8 mouse cellular contexts compared by ENCODE assay signal in genomic region chr17:47737271-47738065, GRCm38 (mm10). TPM values are rescaled to one million over a fixed set of nuclear protein-coding genes. Genes with fewer than 3 reads are reported as not detected.
DNase-seq lines count a peak whose midpoint lies in the region; ATAC-seq lines count a peak whose summit lies in the region.

No protein-coding gene starts in this region.

- no peaks in the 10 kb centered on the region for H3K36me3 ChIP-seq in hindbrain, embryonic 14.5 days (replicated peaks; ENCODE audit: control insufficient read depth, insufficient read depth)

- peaks cover 21% of the 10 kb centered on the region; the same call in 1 of the 2 replicates for H3K4me1 ChIP-seq in hindbrain, embryonic 14.5 days (replicated peaks; ENCODE audit: control insufficient read depth, insufficient read depth, low read length)

- H3K9me3 ChIP-seq in hindbrain, embryonic 14.5 days (ENCODE audit: control insufficient read depth, low read length) = no peaks in the 10 kb centered on the region

- DNase-seq in Muller cell, postnatal 12 days (ENCODE audit: inconsistent ontology term) = peak; percentile 96
- DNase-seq in cerebellum, postnatal 14 days = peak; percentile 67 to 78
- DNase-seq in frontal cortex, postnatal 25 days (ENCODE audit: low spot score in 2 of 2) = peak; percentile 48 to 54
- peak; percentile 36 for DNase-seq in hindbrain, embryonic 14.5 days (ENCODE audit: low spot score)
- DNase-seq in left cerebral cortex, adult 18-20 months (ENCODE audit: low spot score in 2 of 2) = peak; percentile 58 to 63
- DNase-seq in lung, postnatal 4 days = peak; percentile 92 to 95
- DNase-seq in right cerebral cortex, adult 18-20 months = peak; percentile 74
- DNase-seq in urinary bladder, adult 2 months (ENCODE audit: low spot score) = peak; percentile 78

- peak overlapping the region; percentile 51 for H3K4me3 ChIP-seq in hindbrain, embryonic 14.5 days (replicated peaks; ENCODE audit: low read length)

- H3K27ac ChIP-seq in hindbrain, embryonic 14.5 days = no peak overlapping the region

- peaks cover 21% of the 10 kb centered on the region for H3K27me3 ChIP-seq in hindbrain, embryonic 14.5 days (ENCODE audit: control insufficient read depth, insufficient read depth, low read length)

- peak overlapping the region; percentile 90 for H3K4me2 ChIP-seq in hindbrain, embryonic 14.5 days (replicated peaks)

- H3K9ac ChIP-seq in hindbrain, embryonic 14.5 days = peak overlapping the region; percentile 51

- peak; percentile 63 for ATAC-seq in hindbrain, embryonic 14.5 days (ENCODE audit: low FRiP score)

- WGBS in hindbrain, embryonic 14.5 days = 3% methylated on average over 40 of the region's 60 CpGs

RNA-seq across cellular contexts. Expression of gene Tfeb, which starts 0.6 kb away (rescaled TPM):
- 2.8 and 4.2 TPM in 2 replicates for polyA plus RNA-seq in hindbrain, embryonic 14.5 days (2014; fragmentation: Nextera tagmentation; extraction: Ambion mirVana)
- 10 to 100 TPM; 10.4 to 13.5 TPM for total RNA-seq in left cerebral cortex, adult 18-20 months (2021)
- polyA plus RNA-seq in urinary bladder, adult 2 months (2012; rRNA removed) = 14.5 and 20.3 TPM in 2 replicates

RNA-seq across cellular contexts. Expression of gene Pgc, which starts 10.8 kb away (rescaled TPM):
- polyA plus RNA-seq in hindbrain, embryonic 14.5 days (2014; fragmentation: Nextera tagmentation; extraction: Ambion mirVana) = not detected in 2 replicates
- total RNA-seq in left cerebral cortex, adult 18-20 months (2021) = not detected
- polyA plus RNA-seq in urinary bladder, adult 2 months (2012; rRNA removed) = 0.09 TPM in 1 of 2 replicates, not detected in the other

RNA-seq across cellular contexts. Expression of gene Prickle4, which starts 42.9 kb away (rescaled TPM):
- polyA plus RNA-seq in hindbrain, embryonic 14.5 days (2014; fragmentation: Nextera tagmentation; extraction: Ambion mirVana) = 2.1 and 2.2 TPM in 2 replicates
- total RNA-seq in left cerebral cortex, adult 18-20 months (2021) = 1 to 10 TPM; 2.5 to 4.5 TPM
- polyA plus RNA-seq in urinary bladder, adult 2 months (2012; rRNA removed) = 1.4 and 1.5 TPM in 2 replicates

RNA-seq across cellular contexts. Expression of gene Gm21981, which starts 43.2 kb away (rescaled TPM):
- 4.8 and 7.1 TPM in 2 replicates for polyA plus RNA-seq in hindbrain, embryonic 14.5 days (2014; fragmentation: Nextera tagmentation; extraction: Ambion mirVana)
- 1 to 10 TPM; 4.1 to 5.3 TPM for total RNA-seq in left cerebral cortex, adult 18-20 months (2021)
- polyA plus RNA-seq in urinary bladder, adult 2 months (2012; rRNA removed) = 1.2 and 1.9 TPM in 2 replicates

RNA-seq across cellular contexts. Expression of gene Frs3, which starts 48.6 kb away (rescaled TPM):
- polyA plus RNA-seq in hindbrain, embryonic 14.5 days (2014; fragmentation: Nextera tagmentation; extraction: Ambion mirVana) = 42.3 and 44.4 TPM in 2 replicates
- 10 to 100 TPM; 32.2 to 37.0 TPM for total RNA-seq in left cerebral cortex, adult 18-20 months (2021)
- polyA plus RNA-seq in urinary bladder, adult 2 months (2012; rRNA removed) = 8.1 and 10.1 TPM in 2 replicates

Comparison
In these comparisons a context has a peak if more than half of its experiments do, and no peak if none do; other contexts are left out.
1. DNase-seq: peak in every context shown above with its lines; median percentile 96 in Muller cell, postnatal 12 days; 94 in lung, postnatal 4 days; 78 in urinary bladder, adult 2 months; 74 in right cerebral cortex, adult 18-20 months; 72 in cerebellum, postnatal 14 days; 60 in left cerebral cortex, adult 18-20 months; 51 in frontal cortex, postnatal 25 days; 36 in hindbrain, embryonic 14.5 days.